Mouse (Mus musculus) forebrain, embryonic 13.5 days (tissue): ENCODE data around the gene Nfe2. TPM values are rescaled to one million over a fixed set of nuclear protein-coding genes. Genes with fewer than 3 reads are reported as not detected.
"Not testable (repeated sequence)": the region's sequence is repeated elsewhere in the genome, so short reads cannot be mapped to it uniquely, and the experiment has no call there.

Experiments used
- ATAC-seq: fragments of 200-750 bp; cut with Nextera tagmentation; 2 replicates; pipeline ENCODE4 v1.8.0; 2017
- H3K27ac ChIP-seq: fragments of 300-500 bp; sonication (generic); 2 replicates; pipeline ENCODE4 v1.5.1; 2015; ENCODE audit warnings: inconsistent platforms, mild to moderate bottlenecking, moderate library complexity
- H3K27me3 ChIP-seq: fragments of 300-500 bp; sonication (generic); 2 replicates; pipeline ENCODE4 v1.6.1; 2015; ENCODE audit warnings: mild to moderate bottlenecking, inconsistent platforms
- H3K36me3 ChIP-seq: fragments of 300-500 bp; sonication (generic); 2 replicates; pipeline ENCODE4 v1.6.1; 2015; ENCODE audit warnings: mild to moderate bottlenecking, inconsistent platforms; ENCODE audit not compliant: poor library complexity, severe bottlenecking
- H3K4me1 ChIP-seq: fragments of 300-500 bp; sonication (generic); 2 replicates; pipeline ENCODE4 v1.6.1; 2015; ENCODE audit warnings: inconsistent platforms
- H3K4me2 ChIP-seq: fragments of 300-500 bp; sonication (generic); 2 replicates; pipeline ENCODE4 v1.6.1; 2015; ENCODE audit warnings: inconsistent platforms, mild to moderate bottlenecking, moderate library complexity
- H3K4me3 ChIP-seq: fragments of 300-500 bp; sonication (generic); 2 replicates; pipeline ENCODE4 v1.5.1; 2015; ENCODE audit warnings: mild to moderate bottlenecking, inconsistent platforms
- H3K9ac ChIP-seq: fragments of 300-500 bp; sonication (generic); 2 replicates; pipeline ENCODE4 v1.6.1; 2015; ENCODE audit warnings: mild to moderate bottlenecking, inconsistent platforms
- H3K9me3 ChIP-seq: fragments of 300-500 bp; sonication (generic); replicated peaks from 2 replicates; pipeline ENCODE4 v1.6.1; 2016; ENCODE audit warnings: inconsistent platforms
- WGBS: fragments of 180-500 bp; shearing (Covaris S2); methylation state at CpG from one replicate; pipeline ENCODE4 v1.1.7; 2015; 5-methylcytosine and 5-hydroxymethylcytosine counted together
- polyA plus RNA-seq: library from polyadenylated mRNA; unstranded; fragments of >200 nt; fragmentation: Nextera tagmentation; extraction: Ambion mirVana; gene quantifications from 2 replicates; pipeline ENCODE4 v1.2.1, GENCODE M21; 2015

Nfe2 gene
- polyA plus RNA-seq, 1 experiment from 2014 or later: 0.57 TPM

DNA sequence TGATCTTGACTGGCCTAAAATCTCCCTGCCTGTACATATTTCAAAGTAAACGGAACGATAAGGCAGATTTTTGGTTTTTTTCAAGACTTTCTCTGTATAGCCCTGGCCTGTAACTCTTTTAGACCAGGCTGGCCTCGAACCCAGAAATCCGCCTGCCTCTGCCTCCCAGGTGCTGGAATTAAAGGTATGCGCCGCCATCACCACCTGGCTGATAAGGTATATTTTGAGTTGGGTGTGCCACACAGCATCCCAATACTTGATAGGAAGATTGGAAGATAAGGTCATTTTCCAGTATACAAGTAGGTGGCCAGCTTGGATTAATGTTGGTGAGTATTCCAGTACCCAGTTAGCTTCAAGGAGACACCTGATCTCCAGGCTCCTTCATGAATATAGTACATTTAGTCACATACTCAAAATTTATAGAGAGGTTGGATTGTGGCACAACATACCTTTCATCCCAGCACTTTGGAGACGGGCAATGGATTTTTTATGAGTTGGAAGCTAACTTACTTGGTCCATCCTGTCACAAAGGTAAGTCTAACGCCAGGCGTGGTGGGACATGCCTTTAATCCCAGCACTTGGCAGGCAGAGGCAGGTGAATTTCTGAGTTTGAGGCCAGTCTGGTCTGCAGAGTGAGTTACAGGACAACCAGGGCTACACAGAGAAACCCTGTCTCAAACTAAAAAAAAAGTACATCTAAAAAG, 11.0 kb downstream of the Nfe2 start:
- peak overlapping the region; percentile 14; the same call in 1 of the 2 replicates for H3K27ac ChIP-seq
- ATAC-seq: no peak
- H3K9me3 ChIP-seq: no peaks in the 10 kb centered on the region
- WGBS: 91% methylated on average over 9 of the region's 9 CpGs
- H3K4me3 ChIP-seq: no peak overlapping the region
- no peak overlapping the region for H3K9ac ChIP-seq
- no peaks in the 10 kb centered on the region for H3K27me3 ChIP-seq
- H3K36me3 ChIP-seq: peaks cover 67% of the 10 kb centered on the region
- peaks cover 27% of the 10 kb centered on the region for H3K4me1 ChIP-seq
- H3K4me2 ChIP-seq: no peak overlapping the region

DNA sequence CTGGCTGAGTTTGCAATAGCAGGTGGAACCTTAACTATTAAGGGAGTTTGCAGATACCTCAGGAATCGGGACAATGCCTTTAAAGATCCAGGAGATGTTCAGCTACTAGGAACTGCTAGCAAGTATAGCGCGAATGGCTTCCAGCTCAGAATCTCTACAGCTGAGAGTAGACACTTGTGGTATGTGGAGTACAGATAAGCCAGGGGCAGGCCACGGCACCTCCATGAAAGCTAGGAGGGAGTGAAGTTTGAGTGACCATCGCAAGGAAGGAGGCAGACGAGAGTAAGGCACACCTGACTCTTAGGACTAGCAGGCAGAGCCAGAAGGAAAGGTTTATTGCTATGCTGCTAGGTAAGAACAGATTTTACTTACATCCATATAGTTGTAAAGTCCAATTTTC, 12.6 kb downstream of the Nfe2 start:
- 83% methylated on average over 6 of the region's 6 CpGs for WGBS
- H3K4me2 ChIP-seq: no peak overlapping the region
- H3K4me3 ChIP-seq: no peak overlapping the region
- H3K27me3 ChIP-seq: no peaks in the 10 kb centered on the region
- H3K9me3 ChIP-seq: no peaks in the 10 kb centered on the region
- peaks cover 33% of the 10 kb centered on the region for H3K4me1 ChIP-seq
- peaks cover 81% of the 10 kb centered on the region for H3K36me3 ChIP-seq
- no peak for ATAC-seq
- H3K9ac ChIP-seq: no peak overlapping the region
- no peak overlapping the region for H3K27ac ChIP-seq

DNA sequence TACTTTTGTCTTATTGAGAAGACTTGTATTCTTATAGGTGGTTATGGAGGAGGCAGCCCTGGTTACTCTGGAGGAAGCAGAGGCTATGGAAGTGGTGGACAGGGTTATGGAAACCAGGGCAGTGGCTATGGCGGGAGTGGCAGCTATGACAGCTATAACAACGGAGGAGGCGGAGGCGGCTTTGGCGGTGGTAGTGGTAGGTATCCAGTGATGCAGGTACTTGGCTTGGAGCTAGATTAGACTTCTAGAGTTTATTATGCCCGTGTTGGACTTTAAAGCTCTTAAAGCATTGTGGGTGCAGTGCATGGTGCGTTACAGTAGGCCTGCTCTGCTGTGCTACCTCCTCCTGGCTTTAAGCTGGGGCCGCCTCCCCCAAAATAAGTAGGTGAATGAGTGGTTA, 15.3 kb downstream of the Nfe2 start:
- peaks cover 43% of the 10 kb centered on the region for H3K4me1 ChIP-seq
- H3K4me2 ChIP-seq: peak overlapping the region; percentile 96
- 65% methylated on average over 8 of the region's 8 CpGs for WGBS
- no peak for ATAC-seq
- no peaks in the 10 kb centered on the region for H3K9me3 ChIP-seq
- H3K9ac ChIP-seq: peak overlapping the region; percentile 80
- peak overlapping the region; percentile 64 for H3K4me3 ChIP-seq
- H3K36me3 ChIP-seq: peaks cover 64% of the 10 kb centered on the region
- H3K27ac ChIP-seq: no peak overlapping the region
- H3K27me3 ChIP-seq: no peaks in the 10 kb centered on the region

DNA sequence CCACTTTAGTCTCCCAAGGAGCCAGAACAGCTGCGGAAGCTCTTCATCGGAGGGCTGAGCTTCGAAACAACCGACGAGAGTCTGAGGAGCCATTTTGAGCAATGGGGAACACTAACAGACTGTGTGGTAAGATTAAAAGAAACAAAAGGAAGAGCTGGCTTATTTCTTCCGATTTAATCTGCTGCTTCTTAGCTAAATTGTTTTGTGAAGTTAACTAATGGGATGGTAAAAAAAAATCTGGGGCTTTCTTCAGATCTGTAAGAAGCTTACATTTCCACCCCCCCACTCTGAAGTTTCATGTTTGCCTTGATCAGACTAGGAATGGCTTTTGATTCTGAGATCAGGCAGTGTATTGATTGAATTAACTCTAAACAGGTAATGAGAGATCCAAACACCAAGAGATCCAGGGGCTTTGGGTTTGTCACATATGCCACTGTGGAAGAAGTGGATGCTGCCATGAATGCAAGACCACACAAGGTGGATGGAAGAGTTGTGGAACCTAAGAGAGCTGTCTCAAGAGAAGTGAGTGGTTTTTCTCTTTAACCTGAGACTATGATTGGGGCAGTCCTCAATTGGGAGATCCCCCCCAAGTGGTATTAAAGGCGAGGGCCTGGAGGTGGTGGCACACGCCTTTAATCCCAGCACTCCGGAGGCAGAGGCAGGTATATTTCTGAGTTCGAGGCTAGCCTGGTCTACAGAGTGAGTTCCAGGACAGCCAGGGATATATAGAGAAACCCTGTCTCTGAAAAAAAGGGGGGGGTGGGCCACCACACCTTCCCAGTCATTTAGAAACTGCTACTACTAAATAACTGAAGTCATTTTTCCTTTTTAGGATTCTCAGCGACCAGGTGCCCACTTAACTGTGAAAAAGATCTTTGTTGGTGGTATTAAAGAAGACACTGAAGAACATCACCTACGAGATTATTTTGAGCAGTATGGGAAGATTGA, 16.9 kb downstream of the Nfe2 start:
- 12% methylated on average over 12 of the region's 12 CpGs for WGBS
- peak overlapping the region; percentile 86 for H3K27ac ChIP-seq
- peaks cover 49% of the 10 kb centered on the region for H3K36me3 ChIP-seq
- H3K4me3 ChIP-seq: peak overlapping the region; percentile 64
- peaks cover 53% of the 10 kb centered on the region for H3K4me1 ChIP-seq
- H3K9ac ChIP-seq: peak overlapping the region; percentile 80
- not testable (repeated sequence) for H3K9me3 ChIP-seq, ATAC-seq, H3K27me3 ChIP-seq
- H3K4me2 ChIP-seq: peak overlapping the region; percentile 96

DNA sequence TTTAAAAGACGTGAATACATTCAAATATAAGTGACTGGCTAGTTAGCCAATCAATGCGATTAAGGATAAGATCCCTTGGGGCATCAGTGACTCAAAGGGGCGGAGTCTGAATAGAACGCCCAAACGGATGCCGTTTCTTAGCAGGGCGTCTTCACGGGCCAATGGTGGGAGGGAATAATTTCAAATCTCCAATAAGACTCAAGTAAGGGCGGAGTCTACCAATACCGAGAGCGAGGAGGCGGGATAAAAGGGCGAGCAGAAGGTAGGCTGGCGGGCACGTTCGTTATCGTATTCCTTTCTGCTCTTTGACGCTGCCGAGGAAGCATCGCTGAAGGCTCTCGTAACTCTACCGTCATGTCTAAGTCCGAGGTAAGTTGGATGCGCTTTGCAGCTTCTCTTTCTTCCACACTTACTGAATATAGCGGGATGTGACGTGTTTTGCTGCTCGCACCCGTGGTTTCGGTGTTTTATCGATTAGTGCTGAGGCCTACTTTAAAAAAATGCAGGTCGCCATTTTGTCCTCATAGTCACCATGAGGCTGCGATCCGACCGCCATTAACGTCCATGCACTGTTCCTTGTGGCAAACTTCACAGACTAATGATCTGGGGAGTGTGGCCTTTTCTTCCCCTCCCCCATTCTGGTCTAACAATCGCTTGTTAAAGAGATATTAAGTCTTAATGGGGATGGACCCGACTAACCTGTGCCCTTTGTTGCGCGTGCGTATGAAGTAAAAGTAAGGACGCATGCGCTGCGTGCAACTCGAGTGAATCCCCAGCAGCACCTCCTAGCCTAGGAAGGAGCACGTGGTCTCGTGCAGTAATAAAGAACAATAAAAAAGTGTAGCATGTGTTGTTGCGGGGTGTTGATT, 17.8 kb downstream of the Nfe2 start, which contains the start of gene Hnrnpa1:
Gene Hnrnpa1, plus strand, starts transcription at position 273 of the 869 bp plus-strand sequence.
- H3K4me3 ChIP-seq: peak within 1 kb of the TSS; percentile 64
- WGBS: under 1% methylated on average over 47 of the region's 47 CpGs
- H3K4me2 ChIP-seq: peak within 1 kb of the TSS; percentile 96
- peaks cover 48% of the 10 kb centered on the region for H3K36me3 ChIP-seq
- H3K9me3 ChIP-seq: no peaks in the 10 kb centered on the region
- peak within 1 kb of the TSS; percentile 92 for H3K27ac ChIP-seq
- peak within 1 kb of the TSS; percentile 80 for H3K9ac ChIP-seq
- H3K27me3 ChIP-seq: no peaks in the 10 kb centered on the region
- H3K4me1 ChIP-seq: peaks cover 53% of the 10 kb centered on the region
- peak; percentile 92 for ATAC-seq

DNA sequence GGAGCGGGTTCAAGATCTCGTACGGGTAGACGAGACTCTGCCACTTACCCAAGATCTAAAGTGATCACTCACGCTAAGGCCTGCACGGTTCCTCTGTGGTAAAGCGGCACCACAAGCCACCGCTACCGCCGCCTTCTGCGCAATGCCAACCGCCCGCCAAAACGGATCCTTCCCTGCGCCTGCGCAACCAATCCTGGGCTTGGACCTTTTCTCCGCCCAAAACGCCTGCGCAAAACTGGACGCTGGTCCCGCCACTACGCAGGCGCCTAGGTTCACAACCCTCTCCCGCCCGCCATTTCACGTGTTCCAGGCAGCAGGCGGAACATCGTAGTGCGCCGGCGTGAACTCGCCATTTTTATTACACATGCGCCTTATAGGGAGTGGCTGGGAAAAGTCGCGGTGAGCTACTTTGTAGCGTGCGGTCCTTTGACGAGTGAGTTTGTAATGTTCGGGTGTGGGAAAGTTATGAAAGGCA, 18.5 kb downstream of the Nfe2 start, which contains the start of gene Cbx5:
Gene Cbx5, minus strand, starts transcription at position 132 of the 475 bp plus-strand sequence.
- H3K27me3 ChIP-seq: no peaks in the 10 kb centered on the region
- H3K4me1 ChIP-seq: peaks cover 49% of the 10 kb centered on the region
- under 1% methylated on average over 39 of the region's 39 CpGs for WGBS

DNA sequence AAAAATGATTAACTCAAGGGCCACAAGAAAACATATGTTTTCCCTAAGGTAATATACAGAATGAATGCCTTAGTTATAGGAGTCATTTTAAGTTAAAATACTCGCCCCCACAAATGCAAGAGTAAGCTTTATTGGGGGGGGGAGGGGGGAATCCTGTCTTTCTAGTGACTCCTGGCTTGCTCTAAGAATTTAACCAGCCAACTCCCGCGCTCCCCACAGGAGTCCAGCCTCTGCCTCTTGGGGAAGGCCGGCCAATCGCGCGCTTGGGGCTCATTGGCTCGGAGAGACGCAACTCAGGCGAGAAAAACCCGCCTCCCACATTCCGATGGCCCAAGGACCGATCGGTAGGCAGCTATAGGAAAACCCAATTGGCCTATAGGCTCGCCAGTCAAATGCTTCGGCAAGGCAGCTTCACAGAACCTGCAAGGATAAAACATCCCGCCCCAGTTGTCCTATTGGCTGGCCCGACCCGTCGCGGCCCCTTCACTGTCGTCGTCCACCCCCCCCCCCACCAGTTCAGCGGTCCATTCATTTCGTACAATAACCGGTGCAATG, 19.0 kb downstream of the Nfe2 start:
- Histone ChIP-seq H3K9me3 (no peaks in the 10 kb centered on the region), H3K4me1 (peaks cover 49% of the 10 kb centered on the region), H3K4me3 (peak overlapping the region; percentile 64), H3K4me2 (peak overlapping the region; percentile 96), H3K27ac (peak overlapping the region; percentile 92), H3K36me3 (peaks cover 51% of the 10 kb centered on the region), H3K9ac (peak overlapping the region; percentile 80), H3K27me3 (no peaks in the 10 kb centered on the region)
- peak; percentile 90 for ATAC-seq
- under 1% methylated on average over 26 of the region's 26 CpGs for WGBS

More for the DNA sequence above, 18.5 kb downstream of the Nfe2 start, which contains the start of gene Cbx5:
- H3K9me3 ChIP-seq: no peaks in the 10 kb centered on the region
- H3K27ac ChIP-seq: peak within 1 kb of the TSS; percentile 92
- ATAC-seq: peak; percentile 92
- peaks cover 47% of the 10 kb centered on the region for H3K36me3 ChIP-seq
- H3K4me3 ChIP-seq: peak within 1 kb of the TSS; percentile 64
- peak within 1 kb of the TSS; percentile 96 for H3K4me2 ChIP-seq
- H3K9ac ChIP-seq: peak within 1 kb of the TSS; percentile 80

DNA sequence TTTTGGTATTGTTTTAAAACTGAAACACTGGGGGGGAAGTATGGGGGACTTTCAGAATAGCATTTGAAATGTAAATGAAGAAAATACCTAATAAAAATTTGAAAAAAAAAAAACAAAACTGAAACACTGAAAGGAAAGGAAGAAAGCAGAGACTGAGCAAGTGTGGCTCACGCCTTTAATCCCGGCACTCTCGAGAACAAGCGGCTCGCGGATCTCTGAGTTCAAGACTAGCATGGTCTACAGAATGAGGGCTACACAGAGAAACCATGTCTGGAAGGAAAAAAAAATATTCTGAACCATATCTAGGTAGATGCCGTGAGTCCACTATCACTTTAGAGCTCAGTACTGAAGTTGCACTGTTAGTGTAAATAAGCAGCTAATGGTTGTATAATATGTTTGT, 20.9 kb downstream of the Nfe2 start:
- peak overlapping the region; percentile 96 for H3K4me2 ChIP-seq
- WGBS: 91% methylated on average over 7 of the region's 7 CpGs

DNA sequence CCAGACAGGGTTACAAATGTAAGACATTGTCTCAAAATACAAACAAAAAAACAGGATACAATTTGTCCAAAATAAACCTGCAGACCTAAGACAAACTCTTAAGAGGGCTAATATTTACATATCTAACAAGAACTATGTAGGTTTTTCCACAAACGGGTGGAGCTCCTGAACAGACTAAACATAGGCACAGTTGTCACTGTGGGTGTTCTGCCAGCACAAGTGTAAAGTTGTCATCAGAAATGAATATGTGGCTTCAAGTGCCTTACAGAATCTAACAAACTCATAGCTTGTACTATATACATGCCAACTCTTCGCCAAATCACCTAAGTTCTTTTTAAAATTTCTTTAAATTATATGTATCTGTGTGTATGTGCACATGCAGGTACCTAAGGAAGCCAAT, 25.1 kb downstream of the Nfe2 start:
- no peak overlapping the region for H3K4me3 ChIP-seq
- no peak overlapping the region for H3K27ac ChIP-seq
- no peak overlapping the region for H3K4me2 ChIP-seq
- no peaks in the 10 kb centered on the region for H3K9me3 ChIP-seq
- H3K27me3 ChIP-seq: no peaks in the 10 kb centered on the region
- no peak overlapping the region for H3K9ac ChIP-seq
- H3K36me3 ChIP-seq: peaks cover 21% of the 10 kb centered on the region
- ATAC-seq: no peak
- 89% methylated on average over 2 of the region's 2 CpGs for WGBS
- H3K4me1 ChIP-seq: peaks cover 22% of the 10 kb centered on the region

More for the DNA sequence above, 20.9 kb downstream of the Nfe2 start:
- H3K27ac ChIP-seq: no peak overlapping the region
- H3K36me3 ChIP-seq: peaks cover 36% of the 10 kb centered on the region
- 0 out of 2 replicates have a peak overlapping the region, but pooled peaks have one; percentile 1 for H3K4me3 ChIP-seq
- peaks cover 31% of the 10 kb centered on the region for H3K4me1 ChIP-seq
- no peak for ATAC-seq
- no peaks in the 10 kb centered on the region for H3K27me3 ChIP-seq
- H3K9ac ChIP-seq: no peak overlapping the region; the same call in 1 of the 2 replicates
- H3K9me3 ChIP-seq: no peaks in the 10 kb centered on the region

DNA sequence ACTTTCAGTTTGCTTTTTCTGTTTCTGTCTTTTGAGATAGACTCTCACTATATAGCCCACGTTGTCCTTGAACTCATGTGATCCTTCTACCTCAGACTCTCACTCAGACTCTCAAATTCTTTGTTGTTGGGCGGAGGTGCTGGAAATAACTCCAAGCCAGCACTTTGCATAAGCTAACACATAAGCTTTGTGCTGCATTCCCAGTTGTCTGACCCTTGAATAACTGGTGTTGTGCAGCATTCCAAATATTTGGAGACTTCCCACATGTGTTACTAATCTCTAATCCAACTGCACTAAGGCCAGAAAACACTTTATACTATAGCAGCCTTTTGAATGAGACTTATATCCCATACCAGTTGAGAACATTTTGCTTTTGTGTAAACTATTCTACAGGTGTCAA, 29.3 kb downstream of the Nfe2 start:
- Histone ChIP-seq H3K9ac (no peak overlapping the region), H3K4me2 (no peak overlapping the region), H3K27me3 (no peaks in the 10 kb centered on the region), H3K27ac (no peak overlapping the region), H3K36me3 (peaks cover 3% of the 10 kb centered on the region; the same call in 1 of the 2 replicates), H3K4me3 (no peak overlapping the region), H3K4me1 (peaks cover 23% of the 10 kb centered on the region), H3K9me3 (no peaks in the 10 kb centered on the region)
- ATAC-seq: no peak
- WGBS: 75% methylated on average over 2 of the region's 2 CpGs

DNA sequence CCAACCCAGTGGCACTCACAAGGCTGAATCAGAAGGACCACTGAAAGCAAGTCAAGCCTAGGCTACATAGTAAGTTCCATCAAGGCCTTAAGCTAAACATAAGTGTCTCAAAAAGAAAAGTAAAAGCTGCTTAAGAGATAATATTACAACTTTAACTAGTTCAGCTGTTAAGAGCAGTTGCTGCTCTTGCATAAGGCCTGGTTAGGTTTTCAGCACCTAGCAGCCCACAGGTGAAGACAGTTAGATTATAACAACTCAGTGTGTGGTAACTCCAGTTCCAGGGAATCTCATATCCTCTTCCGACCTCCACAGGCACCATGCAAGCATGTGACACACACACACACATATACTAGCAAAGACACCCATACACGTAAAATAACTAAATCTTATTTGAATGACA, 30.6 kb downstream of the Nfe2 start:
- Histone ChIP-seq H3K27me3 (no peaks in the 10 kb centered on the region), H3K9me3 (no peaks in the 10 kb centered on the region), H3K4me1 (peaks cover 23% of the 10 kb centered on the region), H3K27ac (no peak overlapping the region), H3K4me2 (no peak overlapping the region), H3K9ac (no peak overlapping the region), H3K36me3 (no peaks in the 10 kb centered on the region; the same call in 1 of the 2 replicates), H3K4me3 (no peak overlapping the region)
- WGBS: 83% methylated on average over 2 of the region's 2 CpGs
- no peak for ATAC-seq
